Mouse (Mus musculus): Measurements from ENCODE around the gene Sgpp1. TPM values are rescaled to one million over a fixed set of nuclear protein-coding genes. Genes with fewer than 3 reads are reported as not detected.

Gene Sgpp1
- polyA plus RNA-seq (2014; fragmentation: Illumina TruSeq; extraction: RNeasy Lipid Tissue Mini Kit (QIAGEN cat#74804)) = 185 TPM

GRCm38 (mm10) chr12:75735246-75736200 is at the start of gene Sgpp1:
TSS of gene Sgpp1 (minus strand) at chr12:75735729.

GRCm38 (mm10) chr12:75669258-75670106 is 66.0 kb downstream of the Sgpp1 start, which contains the start of gene Wdr89:
TSS of gene Wdr89 (minus strand) at chr12:75669537.

Other genes starting within 250 kb of the Sgpp1 start
- gene Ppp2r5e, start 139.5 kb downstream of the Sgpp1 start, polyA plus RNA-seq (2014; fragmentation: Illumina TruSeq; extraction: RNeasy Lipid Tissue Mini Kit (QIAGEN cat#74804)) = 120 TPM
- gene Wdr89, start 66.2 kb downstream of the Sgpp1 start, polyA plus RNA-seq (2014; fragmentation: Illumina TruSeq; extraction: RNeasy Lipid Tissue Mini Kit (QIAGEN cat#74804)) = 11.6 TPM
- 97.8 TPM for gene Syne2, start 82.4 kb upstream of the Sgpp1 start, polyA plus RNA-seq (2014; fragmentation: Illumina TruSeq; extraction: RNeasy Lipid Tissue Mini Kit (QIAGEN cat#74804))

Data from ovary, adult 10 weeks (tissue).